16 mouse cellular contexts compared by ENCODE assay signal in the genomic region with DNA sequence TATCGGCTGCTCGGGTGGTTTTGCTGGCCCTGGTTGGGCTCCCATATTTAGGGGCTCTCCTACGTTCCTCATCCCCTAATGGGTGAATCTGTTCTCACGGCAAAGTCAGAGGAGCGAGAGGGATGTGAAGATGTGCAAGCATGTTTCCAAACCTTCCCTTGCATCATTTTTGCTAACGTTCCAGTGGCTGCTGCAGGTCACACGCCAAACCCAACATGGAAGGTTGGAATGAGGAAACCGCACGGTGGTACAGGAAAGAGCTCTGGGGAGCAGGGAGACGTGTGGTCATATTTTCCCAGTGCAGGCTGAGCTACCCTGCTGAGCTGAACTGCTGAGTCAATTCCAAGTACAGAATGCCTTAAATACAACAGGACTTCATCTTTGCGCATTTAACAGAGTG. TPM values are rescaled to one million over a fixed set of nuclear protein-coding genes. Genes with fewer than 3 reads are reported as not detected.
"Had no signal": no experiment of that assay in that cellular context is flagged by ENCODE, and none has a peak within 500 bp of the region (broad histone marks: within the 10 kb centered on the region; RNA-seq: fewer than 3 reads in every experiment).

No protein-coding gene starts in this region.

- H3K27ac ChIP-seq: limb, embryonic 12.5 days; limb, embryonic 15.5 days; liver, embryonic 14.5 days; macrophage; midbrain, embryonic 13.5 days had no signal

- H3K4me3 ChIP-seq: limb, embryonic 12.5 days; limb, embryonic 15.5 days; midbrain, embryonic 13.5 days had no signal

- H3K36me3 ChIP-seq: limb, embryonic 12.5 days; limb, embryonic 15.5 days; midbrain, embryonic 13.5 days had no signal

- ATAC-seq: liver, postnatal 0 days; lung, postnatal 0 days; midbrain, embryonic 13.5 days had no signal

- H3K4me1 ChIP-seq: limb, embryonic 12.5 days; limb, embryonic 15.5 days had no signal

- DNase-seq: kidney, adult 18-20 months; kidney, adult 9 months; kidney, postnatal 25 days; left cerebral cortex, postnatal 4 days; liver, postnatal 0 days; lung, embryonic 14.5 days; thymus, adult 18-20 months; thymus, postnatal 36 days had no signal

- H3K9me3 ChIP-seq: limb, embryonic 12.5 days; limb, embryonic 15.5 days; midbrain, embryonic 13.5 days had no signal

- H3K27me3 ChIP-seq: limb, embryonic 12.5 days; limb, embryonic 15.5 days; midbrain, embryonic 13.5 days had no signal

- H3K9ac ChIP-seq: limb, embryonic 12.5 days; limb, embryonic 15.5 days; liver, embryonic 14.5 days; liver, postnatal 0 days; lung, embryonic 14.5 days; midbrain, embryonic 13.5 days had no signal

RNA-seq across cellular contexts. Expression of a gene that starts 8.9 kb away (rescaled TPM):
- polyA plus RNA-seq: limb, embryonic 12.5 days; limb, embryonic 15.5 days; liver, embryonic 11.5 days; liver, embryonic 14.5 days; liver, postnatal 0 days; macrophage; small intestine, adult 2 months had no signal
